Mouse (Mus musculus) kidney, adult 2 months (tissue): ENCODE data around the gene Slc17a5.

Experiments
- CTCF ChIP-seq: fragments of 200-500 bp; conservative IDR thresholded peaks from 2 replicates; pipeline ENCODE4 v1.5.1; 2011; ENCODE audit warnings: low read depth, mild to moderate bottlenecking, control low read depth, low read length, moderate library complexity, mixed read lengths; ENCODE audit not compliant: insufficient read depth, insufficient read length
- POLR2A ChIP-seq: fragments of 200-500 bp; IDR thresholded peaks from one replicate; pipeline ENCODE4 v1.6.1; 2011; ENCODE audit warnings: low read depth, low read length, control low read depth

- TF ChIP-seq CTCF: no peak
- no peak for TF ChIP-seq POLR2A
Measured at GRCm38 (mm10) chr9:78559479-78559878, 28.4 kb downstream of the Slc17a5 start.
